Mouse (Mus musculus) ZHBTc4 (cell line): ENCODE data around the gene Sgta.

Source experiments
- DNase-seq: peaks from one replicate; pipeline ENCODE4 v3.0.0-alpha.2; 2011; ENCODE audit warnings: low read depth, low spot score

Gene Sgta

GRCm38 (mm10) chr10:81059603-81060543, at the start of gene Sgta:
Sgta (minus strand) TSS chr10:81060181.
- DNase-seq, result peak; percentile 99

- peak; percentile 99 for DNase-seq
Measured at GRCm38 (mm10) chr10:81106113-81106721, 46.2 kb upstream of the Sgta start.

- DNase-seq, result peak; percentile 99
Measured at GRCm38 (mm10) chr10:81105565-81106112, 45.7 kb upstream of the Sgta start, which contains the start of gene Map2k2. Map2k2 (plus strand) TSS chr10:81105915.

- no peak for DNase-seq
Measured at GRCm38 (mm10) chr10:81094931-81095678, 35.1 kb upstream of the Sgta start.

- peak; percentile 62 for DNase-seq
Measured at GRCm38 (mm10) chr10:81092465-81093250, 32.7 kb upstream of the Sgta start.

- no peak for DNase-seq
Measured at GRCm38 (mm10) chr10:81090621-81091020, 30.6 kb upstream of the Sgta start.

GRCm38 (mm10) chr10:81089216-81089615, 29.2 kb upstream of the Sgta start:
- DNase-seq, result no peak

GRCm38 (mm10) chr10:81087021-81087420, 27.0 kb upstream of the Sgta start:
- peak; percentile 83 for DNase-seq

GRCm38 (mm10) chr10:81082168-81082960, 22.4 kb upstream of the Sgta start:
- DNase-seq, result peak; percentile 96

GRCm38 (mm10) chr10:81080008-81080655, 20.2 kb upstream of the Sgta start:
- no peak for DNase-seq

GRCm38 (mm10) chr10:81077916-81078315, 17.9 kb upstream of the Sgta start:
- DNase-seq, result no peak

GRCm38 (mm10) chr10:81076356-81076755, 16.4 kb upstream of the Sgta start:
- DNase-seq, result no peak

GRCm38 (mm10) chr10:81075734-81076133, 15.8 kb upstream of the Sgta start:
- DNase-seq, result no peak

- peak; percentile 76 for DNase-seq
Measured at GRCm38 (mm10) chr10:81073464-81073863, 13.5 kb upstream of the Sgta start.

GRCm38 (mm10) chr10:81072290-81072689, 12.3 kb upstream of the Sgta start:
- no peak for DNase-seq

- DNase-seq, result peak; percentile 100
Measured at GRCm38 (mm10) chr10:81069836-81070235, 9.9 kb upstream of the Sgta start, which contains the start of gene Thop1. Thop1 (plus strand) TSS chr10:81070035.

GRCm38 (mm10) chr10:81068706-81069105, 8.7 kb upstream of the Sgta start:
- peak; percentile 61 for DNase-seq

- DNase-seq, result peak; percentile 48
Measured at GRCm38 (mm10) chr10:81064519-81064918, 4.5 kb upstream of the Sgta start.

- peak; percentile 54 for DNase-seq
Measured at GRCm38 (mm10) chr10:81062710-81063109, 2.7 kb upstream of the Sgta start.
